Mouse (Mus musculus) common myeloid progenitor, adult 5-6 weeks (primary cell): ENCODE results near the gene 4930568D16Rik. TPM values are rescaled to one million over a fixed set of nuclear protein-coding genes. Genes with fewer than 3 reads are reported as not detected.

ENCODE experiments used
- ATAC-seq: replicated peaks from 2 replicates; pipeline ENCODE4 v1.8.0; 2016; ENCODE audit warnings: low read depth, mild to moderate bottlenecking, moderate TSS enrichment, inconsistent platforms; ENCODE audit not compliant: poor library complexity, severe bottlenecking
- total RNA-seq: library from RNA; stranded (forward); fragments of 200-1000, 187-1606 nt; gene quantifications from 2 replicates; pipeline ENCODE4 v1.2.3, GENCODE M21; 2017

4930568D16Rik gene
- total RNA-seq, 1 experiment from 2014 or later = not detected

- ATAC-seq = no peak
Observed at GRCm38 (mm10) chr2:35309906-35310493, 57.5 kb downstream of the 4930568D16Rik start.

DNA sequence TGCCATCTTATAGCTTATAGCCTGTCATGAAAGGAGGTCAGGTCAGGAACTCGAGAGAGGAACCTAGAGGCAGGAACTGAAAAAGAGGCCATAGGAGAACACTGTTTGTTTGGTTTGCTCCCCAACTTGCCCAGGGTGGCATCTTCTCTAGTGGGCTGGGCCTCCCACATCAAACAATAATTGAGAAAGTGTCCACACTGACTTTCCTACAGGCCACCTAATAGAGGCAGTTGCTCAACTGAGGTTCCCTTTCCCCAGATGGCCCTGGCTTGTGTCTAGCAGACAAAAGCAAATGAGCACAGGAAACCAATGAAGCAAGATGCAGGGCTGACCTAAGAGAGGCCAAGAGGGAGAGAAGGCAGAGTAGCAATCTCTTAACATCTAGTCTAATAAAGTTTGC lies 59.4 kb downstream of the 4930568D16Rik start:
- ATAC-seq = peak; percentile 62

Other genes with a start within 250 kb of the 4930568D16Rik start
- gene Rab14, start 166.6 kb downstream of the 4930568D16Rik start, total RNA-seq = 136 and 137 TPM in 2 replicates
- gene Gsn, start 111.3 kb downstream of the 4930568D16Rik start, total RNA-seq = 8.9 and 9.7 TPM in 2 replicates
- gene Stom, start 30.8 kb downstream of the 4930568D16Rik start, total RNA-seq = 76.2 and 80.6 TPM in 2 replicates
- gene 4930402F06Rik, start 29.4 kb upstream of the 4930568D16Rik start, total RNA-seq = not detected in 2 replicates
- 64.2 and 72.5 TPM in 2 replicates for gene Ggta1, start 95.5 kb upstream of the 4930568D16Rik start, total RNA-seq
- 4.2 and 10.1 TPM in 2 replicates for gene Dab2ip, start 190.5 kb upstream of the 4930568D16Rik start, total RNA-seq